Mouse (Mus musculus): Measurements from ENCODE around the gene Mms19. TPM values are rescaled to one million over a fixed set of nuclear protein-coding genes. Genes with fewer than 3 reads are reported as not detected.
A peak's percentile ranks its signal among the peaks of the same experiment; 100 is the strongest.

Mms19 gene
- polyA plus RNA-seq, 1 experiment from 2014 or later = 18.3 TPM

- 84% methylated on average over 7 of the region's 7 CpGs for WGBS (ENCODE audit: insufficient replicate concordance)
- no peaks in the 10 kb centered on the region for H3K27me3 ChIP-seq (replicated peaks)
- H3K4me1 ChIP-seq = peaks cover 26% of the 10 kb centered on the region
- H3K9me3 ChIP-seq (replicated peaks) = no peaks in the 10 kb centered on the region
- no peak overlapping the region for H3K4me3 ChIP-seq
- no peaks in the 10 kb centered on the region for H3K36me3 ChIP-seq
- no peak overlapping the region for H3K4me2 ChIP-seq
- no peak overlapping the region for H3K9ac ChIP-seq
- H3K27ac ChIP-seq = no peak overlapping the region
- ATAC-seq = no peak
Observed at GRCm38 (mm10) chr19:41994023-41994422, 13.1 kb upstream of the Mms19 start.

DNA sequence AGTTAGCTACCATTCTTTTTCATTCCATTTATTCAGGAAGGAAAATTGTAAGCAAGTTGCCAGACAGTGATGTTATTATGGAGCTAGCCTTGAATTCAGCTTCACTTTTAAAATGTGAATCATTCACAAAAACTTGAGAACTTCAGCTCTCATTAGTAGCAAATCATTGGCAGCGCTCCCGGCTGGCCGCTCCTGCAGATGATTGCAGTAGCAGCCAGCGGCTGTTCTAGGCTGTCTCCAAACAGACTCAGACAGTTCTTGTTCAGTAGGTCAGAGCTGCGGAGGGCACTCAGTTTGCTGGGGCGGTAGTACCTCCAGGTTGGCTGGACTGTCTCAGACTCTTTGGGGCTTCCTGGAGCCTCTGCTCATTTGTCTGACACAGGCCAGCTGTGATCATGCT is 12.5 kb upstream of the Mms19 start:
- Histone ChIP-seq H3K4me3 (no peak overlapping the region), H3K4me2 (no peak overlapping the region), H3K36me3 (no peaks in the 10 kb centered on the region), H3K4me1 (peaks cover 25% of the 10 kb centered on the region), H3K9me3 (replicated peaks) (no peaks in the 10 kb centered on the region), H3K27me3 (replicated peaks) (no peaks in the 10 kb centered on the region), H3K27ac (no peak overlapping the region), H3K9ac (no peak overlapping the region)
- ATAC-seq = no peak
- WGBS (ENCODE audit: insufficient replicate concordance) = 85% methylated on average over 6 of the region's 6 CpGs

DNA sequence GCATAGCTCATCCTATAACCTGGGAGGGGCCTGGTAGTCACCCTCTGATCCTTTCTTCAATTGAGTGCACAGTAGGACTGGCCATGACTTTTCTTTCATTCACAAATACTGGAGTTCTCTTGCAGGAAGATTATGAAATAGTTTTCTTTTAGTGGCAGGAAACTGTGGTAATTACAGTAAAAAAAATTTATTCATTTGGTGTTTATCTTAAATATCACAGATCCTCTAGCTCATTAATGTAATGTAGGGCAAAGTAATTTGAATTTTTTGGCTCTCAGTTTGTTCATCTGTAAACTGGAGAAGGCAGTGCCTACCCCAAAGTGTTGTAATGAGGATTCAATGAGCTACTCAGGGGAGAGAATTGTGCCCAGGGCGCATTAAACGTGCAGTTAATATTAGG is 12.0 kb upstream of the Mms19 start:
- Histone ChIP-seq H3K27me3 (replicated peaks) (no peaks in the 10 kb centered on the region), H3K27ac (no peak overlapping the region), H3K4me1 (peaks cover 25% of the 10 kb centered on the region), H3K9ac (no peak overlapping the region), H3K36me3 (no peaks in the 10 kb centered on the region), H3K4me2 (no peak overlapping the region), H3K9me3 (replicated peaks) (no peaks in the 10 kb centered on the region), H3K4me3 (no peak overlapping the region)
- ATAC-seq = no peak
- WGBS (ENCODE audit: insufficient replicate concordance) = 59% methylated on average over 2 of the region's 2 CpGs

- 35% methylated on average over 6 of the region's 6 CpGs for WGBS (ENCODE audit: insufficient replicate concordance)
- no peak overlapping the region for H3K27ac ChIP-seq
- H3K4me3 ChIP-seq = no peak overlapping the region
Observed at GRCm38 (mm10) chr19:41991926-41992477, 11.0 kb upstream of the Mms19 start.

DNA sequence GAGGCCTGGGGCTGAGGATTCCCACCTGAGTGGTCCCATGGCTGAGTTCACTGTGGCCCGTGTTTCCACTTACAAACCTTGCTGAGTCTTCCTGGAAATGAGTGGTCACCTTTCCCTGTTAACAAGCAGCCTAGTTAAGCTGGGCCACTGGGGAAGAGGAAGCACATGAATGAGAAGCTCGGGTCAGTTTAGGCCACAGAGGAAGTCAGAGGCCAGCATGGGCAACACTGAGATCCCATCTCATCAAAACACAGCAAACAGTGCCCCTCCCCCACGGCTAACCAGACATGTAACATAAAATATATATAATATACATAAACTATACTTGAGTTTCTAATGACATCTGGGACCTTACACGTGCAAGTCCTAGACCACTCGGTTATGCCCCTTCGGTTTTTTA is 8.9 kb upstream of the Mms19 start:
- 44% methylated on average over 6 of the region's 6 CpGs for WGBS (ENCODE audit: insufficient replicate concordance)
- ATAC-seq = no peak
- H3K4me1 ChIP-seq = peaks cover 25% of the 10 kb centered on the region
- H3K27me3 ChIP-seq (replicated peaks) = no peaks in the 10 kb centered on the region; the same call in 1 of the 2 replicates
- no peak overlapping the region for H3K4me3 ChIP-seq
- no peaks in the 10 kb centered on the region for H3K36me3 ChIP-seq
- H3K9ac ChIP-seq = no peak overlapping the region
- no peaks in the 10 kb centered on the region for H3K9me3 ChIP-seq (replicated peaks)
- H3K4me2 ChIP-seq = no peak overlapping the region
- H3K27ac ChIP-seq = no peak overlapping the region

More at GRCm38 (mm10) chr19:41991926-41992477, 11.0 kb upstream of the Mms19 start:
- H3K4me1 ChIP-seq = peaks cover 25% of the 10 kb centered on the region
- no peaks in the 10 kb centered on the region for H3K9me3 ChIP-seq (replicated peaks)
- H3K27me3 ChIP-seq (replicated peaks) = no peaks in the 10 kb centered on the region
- no peaks in the 10 kb centered on the region for H3K36me3 ChIP-seq
- no peak overlapping the region for H3K9ac ChIP-seq
- H3K4me2 ChIP-seq = no peak overlapping the region
- ATAC-seq = no peak

GRCm38 (mm10) chr19:41987206-41987605 is 6.2 kb upstream of the Mms19 start:
- Histone ChIP-seq H3K27ac (no peak overlapping the region), H3K9ac (no peak overlapping the region), H3K4me1 (peaks cover 28% of the 10 kb centered on the region), H3K4me2 (no peak overlapping the region), H3K9me3 (replicated peaks) (no peaks in the 10 kb centered on the region), H3K4me3 (no peak overlapping the region), H3K36me3 (no peaks in the 10 kb centered on the region), H3K27me3 (replicated peaks) (peaks cover 18% of the 10 kb centered on the region)
- WGBS (ENCODE audit: insufficient replicate concordance) = 76% methylated on average over 4 of the region's 4 CpGs
- ATAC-seq = no peak

GRCm38 (mm10) chr19:41985994-41986393 is 5.0 kb upstream of the Mms19 start:
- no peaks in the 10 kb centered on the region for H3K36me3 ChIP-seq
- no peak overlapping the region for H3K4me2 ChIP-seq
- no peak overlapping the region for H3K27ac ChIP-seq
- WGBS (ENCODE audit: insufficient replicate concordance) = 81% methylated on average over 5 of the region's 5 CpGs
- no peak for ATAC-seq
- peaks cover 25% of the 10 kb centered on the region for H3K27me3 ChIP-seq (replicated peaks)
- peaks cover 27% of the 10 kb centered on the region for H3K4me1 ChIP-seq
- H3K9me3 ChIP-seq (replicated peaks) = no peaks in the 10 kb centered on the region
- H3K4me3 ChIP-seq = no peak overlapping the region
- no peak overlapping the region for H3K9ac ChIP-seq

- WGBS (ENCODE audit: insufficient replicate concordance) = 10% methylated on average over 4 of the region's 4 CpGs
- Histone ChIP-seq H3K27me3 (replicated peaks) (peaks cover 25% of the 10 kb centered on the region), H3K9me3 (replicated peaks) (no peaks in the 10 kb centered on the region), H3K36me3 (no peaks in the 10 kb centered on the region; the same call in 1 of the 2 replicates), H3K27ac (no peak overlapping the region; the same call in 1 of the 2 replicates), H3K9ac (peak overlapping the region; percentile 83), H3K4me2 (peak overlapping the region; percentile 99), H3K4me1 (peaks cover 40% of the 10 kb centered on the region), H3K4me3 (peak overlapping the region; percentile 86)
- no peak for ATAC-seq
Observed at GRCm38 (mm10) chr19:41982791-41983150, 1.8 kb upstream of the Mms19 start.

GRCm38 (mm10) chr19:41981931-41982790 is 1.2 kb upstream of the Mms19 start:
- under 1% methylated on average over 74 of the region's 74 CpGs for WGBS (ENCODE audit: insufficient replicate concordance)
- Histone ChIP-seq H3K9ac (peak overlapping the region; percentile 83), H3K27me3 (replicated peaks) (peaks cover 25% of the 10 kb centered on the region), H3K4me1 (peaks cover 41% of the 10 kb centered on the region), H3K4me3 (peak overlapping the region; percentile 86), H3K36me3 (peaks cover 4% of the 10 kb centered on the region; the same call in 1 of the 2 replicates), H3K9me3 (replicated peaks) (no peaks in the 10 kb centered on the region), H3K4me2 (peak overlapping the region; percentile 99), H3K27ac (peak overlapping the region; percentile 68)
- no peak for ATAC-seq

DNA sequence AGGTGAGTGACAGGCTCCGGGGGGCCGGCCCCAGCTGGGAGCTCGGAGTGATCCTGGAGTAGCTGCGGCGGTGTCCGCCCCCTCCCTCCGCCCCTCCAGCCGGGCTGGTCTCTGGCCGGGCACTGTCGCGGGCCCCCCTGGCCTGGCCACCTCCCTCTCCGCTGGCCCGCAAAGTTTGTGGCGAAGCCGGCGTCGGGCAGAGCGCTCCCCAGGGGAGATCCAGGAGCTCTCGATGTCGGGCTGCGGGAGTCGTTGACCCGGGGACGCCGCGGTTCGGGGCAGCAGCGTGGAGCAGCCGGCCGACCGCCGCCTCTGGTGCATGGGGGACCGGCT is 604 bp upstream of the Mms19 start, which contains the start of gene Ubtd1:
TSS of gene Ubtd1 (plus strand) at position 169 of the 333 bp plus-strand sequence.
- Histone ChIP-seq H3K4me2 (peak within 1 kb of the TSS; percentile 99), H3K27me3 (replicated peaks) (peaks cover 25% of the 10 kb centered on the region), H3K9me3 (replicated peaks) (no peaks in the 10 kb centered on the region), H3K27ac (peak within 1 kb of the TSS; percentile 87), H3K9ac (peak within 1 kb of the TSS; percentile 83), H3K36me3 (peaks cover 8% of the 10 kb centered on the region), H3K4me3 (peak within 1 kb of the TSS; percentile 86), H3K4me1 (peaks cover 41% of the 10 kb centered on the region)
- WGBS (ENCODE audit: insufficient replicate concordance) = 0% methylated on average over 31 of the region's 33 CpGs
- ATAC-seq = no peak

GRCm38 (mm10) chr19:41980422-41980818 is 537 bp downstream of the Mms19 start:
- peak overlapping the region; percentile 83 for H3K9ac ChIP-seq
- no peak for ATAC-seq
- H3K4me1 ChIP-seq = peaks cover 41% of the 10 kb centered on the region
- H3K4me3 ChIP-seq = peak overlapping the region; percentile 86
- H3K4me2 ChIP-seq = peak overlapping the region; percentile 99
- no peaks in the 10 kb centered on the region for H3K9me3 ChIP-seq (replicated peaks)
- peak overlapping the region; percentile 87 for H3K27ac ChIP-seq
- H3K36me3 ChIP-seq = peaks cover 12% of the 10 kb centered on the region
- peaks cover 25% of the 10 kb centered on the region for H3K27me3 ChIP-seq (replicated peaks)
- WGBS (ENCODE audit: insufficient replicate concordance) = under 1% methylated on average over 16 of the region's 16 CpGs

Measured in liver, embryonic 12.5 days (tissue).